Mouse (Mus musculus) kidney, embryonic 14.5 days (tissue): ENCODE results near the gene Nes. TPM values are rescaled to one million over a fixed set of nuclear protein-coding genes. Genes with fewer than 3 reads are reported as not detected.

Experiments
- ATAC-seq: fragments of 200-750 bp; cut with Nextera tagmentation; 2 replicates; pipeline ENCODE4 v1.8.0; 2017; ENCODE audit warnings: moderate number of reproducible peaks, mild to moderate bottlenecking, moderate TSS enrichment, moderate library complexity; ENCODE audit not compliant: low FRiP score, low TSS enrichment
- H3K27ac ChIP-seq: fragments of 300-500 bp; sonication (generic); 2 replicates; pipeline ENCODE4 v1.5.1; 2014; ENCODE audit warnings: low read depth, mild to moderate bottlenecking, low read length, moderate library complexity, mixed read lengths
- H3K27me3 ChIP-seq: fragments of 300-500 bp; sonication (generic); 2 replicates; pipeline ENCODE4 v1.6.1; 2014; ENCODE audit warnings: mild to moderate bottlenecking, low read length; ENCODE audit not compliant: control insufficient read depth, insufficient read depth
- H3K36me3 ChIP-seq: fragments of 300-500 bp; sonication (generic); 2 replicates; pipeline ENCODE4 v1.6.1; 2014; ENCODE audit warnings: low read length, mixed read lengths; ENCODE audit not compliant: control insufficient read depth, insufficient read depth
- H3K4me1 ChIP-seq: fragments of 300-500 bp; sonication (generic); 2 replicates; pipeline ENCODE4 v1.6.1; 2014; ENCODE audit warnings: low read length, mixed read lengths; ENCODE audit not compliant: control insufficient read depth, insufficient read depth
- H3K4me2 ChIP-seq: fragments of 300-500 bp; sonication (generic); replicated peaks from 2 replicates; pipeline ENCODE4 v1.6.1; 2014; ENCODE audit warnings: low read depth, mild to moderate bottlenecking, low read length
- H3K4me3 ChIP-seq: fragments of 300-500 bp; sonication (generic); 2 replicates; pipeline ENCODE4 v1.5.1; 2014; ENCODE audit warnings: mild to moderate bottlenecking, low read length
- H3K9ac ChIP-seq: fragments of 300-500 bp; sonication (generic); 2 replicates; pipeline ENCODE4 v1.6.1; 2014; ENCODE audit warnings: low read depth, mild to moderate bottlenecking, low read length, moderate library complexity
- H3K9me3 ChIP-seq: fragments of 300-500 bp; sonication (generic); 2 replicates; pipeline ENCODE4 v1.6.1; 2016; ENCODE audit warnings: low read length; ENCODE audit not compliant: control insufficient read depth
- WGBS: fragments of 180-500 bp; shearing (Covaris S2); extraction: QIAGEN DNeasy Blood & Tissue Kit; methylation state at CpG from one replicate; pipeline ENCODE4 v1.1.7; 2014; 5-methylcytosine and 5-hydroxymethylcytosine counted together
- polyA plus RNA-seq: library from polyadenylated mRNA; unstranded; fragments of >200 nt; fragmentation: Nextera tagmentation; extraction: Ambion mirVana; gene quantifications from 2 replicates; pipeline ENCODE4 v1.2.1, GENCODE M21; 2014

The Nes gene
- polyA plus RNA-seq, 1 experiment from 2014 or later = 26.1 TPM

DNA sequence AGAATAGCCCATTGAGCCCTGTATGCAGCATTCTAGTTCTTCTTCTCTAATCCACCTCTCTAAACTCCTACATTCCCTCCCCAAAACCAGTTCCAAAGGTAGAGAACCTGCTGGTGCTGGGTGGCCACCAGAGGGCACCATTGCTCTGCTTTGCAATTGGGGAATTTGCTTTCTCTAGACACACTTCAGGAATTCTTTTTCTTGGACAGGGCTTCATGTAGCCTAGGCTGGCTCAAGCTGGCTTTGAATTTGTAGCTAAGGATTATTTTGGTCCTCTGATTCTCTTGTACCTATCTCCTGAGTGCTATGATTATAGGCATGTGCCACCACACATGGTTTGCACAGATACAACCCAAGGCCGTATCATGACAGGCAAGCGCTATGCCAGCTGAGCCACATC is 35.1 kb upstream of the Nes start:
- H3K9ac ChIP-seq = no peak overlapping the region
- no peak overlapping the region for H3K27ac ChIP-seq
- 96% methylated on average over 2 of the region's 2 CpGs for WGBS
- peak; percentile 77 for ATAC-seq
- H3K27me3 ChIP-seq = no peaks in the 10 kb centered on the region
- no peaks in the 10 kb centered on the region for H3K9me3 ChIP-seq
- no peak overlapping the region for H3K4me2 ChIP-seq
- 0 out of 2 replicates have a peak, but pooled peaks cover 10% of the 10 kb centered on the region for H3K4me1 ChIP-seq
- peaks cover 76% of the 10 kb centered on the region for H3K36me3 ChIP-seq
- H3K4me3 ChIP-seq = no peak overlapping the region

DNA sequence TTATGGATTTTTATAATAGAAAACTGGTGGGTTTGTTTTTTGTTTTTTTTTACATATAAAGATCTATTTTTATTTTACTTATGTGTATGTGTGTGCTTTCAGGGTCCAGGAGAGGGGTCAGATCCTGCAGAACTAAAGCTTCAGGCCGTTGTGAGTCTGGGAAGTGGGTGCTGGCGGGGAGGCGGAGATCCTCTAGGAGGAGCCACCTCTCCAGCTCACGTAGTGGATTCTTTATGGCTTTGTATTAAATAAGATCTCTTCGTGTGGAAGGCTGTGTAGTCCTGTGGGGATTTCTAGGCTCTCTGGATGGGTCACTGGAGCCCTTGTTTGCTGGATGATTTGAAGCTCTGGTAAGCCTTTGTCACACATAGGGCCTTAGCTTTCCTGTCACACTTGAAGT is 30.3 kb upstream of the Nes start:
- no peak for ATAC-seq
- Histone ChIP-seq H3K27me3 (no peaks in the 10 kb centered on the region), H3K4me3 (no peak overlapping the region), H3K36me3 (peaks cover 63% of the 10 kb centered on the region), H3K4me2 (no peak overlapping the region), H3K9me3 (no peaks in the 10 kb centered on the region), H3K4me1 (0 out of 2 replicates have a peak, but pooled peaks cover 8% of the 10 kb centered on the region), H3K27ac (no peak overlapping the region), H3K9ac (no peak overlapping the region)
- 65% methylated on average over 5 of the region's 5 CpGs for WGBS

- Histone ChIP-seq H3K4me2 (no peak overlapping the region), H3K9ac (no peak overlapping the region), H3K9me3 (no peaks in the 10 kb centered on the region), H3K4me1 (peaks cover 20% of the 10 kb centered on the region), H3K27ac (no peak overlapping the region), H3K27me3 (no peaks in the 10 kb centered on the region), H3K4me3 (no peak overlapping the region), H3K36me3 (peaks cover 50% of the 10 kb centered on the region)
- WGBS = 95% methylated on average over 2 of the region's 2 CpGs
- no peak for ATAC-seq
These were observed 28.4 kb upstream of the Nes start for GRCm38 (mm10) chr3:87942471-87942870.

- Histone ChIP-seq H3K27me3 (no peaks in the 10 kb centered on the region), H3K27ac (no peak overlapping the region), H3K4me3 (no peak overlapping the region), H3K4me2 (no peak overlapping the region), H3K9me3 (no peaks in the 10 kb centered on the region), H3K9ac (no peak overlapping the region), H3K36me3 (peaks cover 40% of the 10 kb centered on the region), H3K4me1 (peaks cover 31% of the 10 kb centered on the region)
- ATAC-seq = no peak
- 66% methylated on average over 7 of the region's 7 CpGs for WGBS
These were observed 27.3 kb upstream of the Nes start for GRCm38 (mm10) chr3:87943586-87943985.

- no peaks in the 10 kb centered on the region for H3K27me3 ChIP-seq
- 0 out of 2 replicates have a peak, but pooled peaks have one; percentile 28 for ATAC-seq
- no peak overlapping the region for H3K4me2 ChIP-seq
- H3K4me3 ChIP-seq = no peak overlapping the region
- 16% methylated on average over 4 of the region's 4 CpGs for WGBS
- H3K36me3 ChIP-seq = peaks cover 25% of the 10 kb centered on the region
- H3K9me3 ChIP-seq = no peaks in the 10 kb centered on the region
- H3K4me1 ChIP-seq = peaks cover 45% of the 10 kb centered on the region
- H3K9ac ChIP-seq = no peak overlapping the region
- H3K27ac ChIP-seq = no peak overlapping the region; the same call in 1 of the 2 replicates
These were observed 25.9 kb upstream of the Nes start for GRCm38 (mm10) chr3:87944838-87945600.

DNA sequence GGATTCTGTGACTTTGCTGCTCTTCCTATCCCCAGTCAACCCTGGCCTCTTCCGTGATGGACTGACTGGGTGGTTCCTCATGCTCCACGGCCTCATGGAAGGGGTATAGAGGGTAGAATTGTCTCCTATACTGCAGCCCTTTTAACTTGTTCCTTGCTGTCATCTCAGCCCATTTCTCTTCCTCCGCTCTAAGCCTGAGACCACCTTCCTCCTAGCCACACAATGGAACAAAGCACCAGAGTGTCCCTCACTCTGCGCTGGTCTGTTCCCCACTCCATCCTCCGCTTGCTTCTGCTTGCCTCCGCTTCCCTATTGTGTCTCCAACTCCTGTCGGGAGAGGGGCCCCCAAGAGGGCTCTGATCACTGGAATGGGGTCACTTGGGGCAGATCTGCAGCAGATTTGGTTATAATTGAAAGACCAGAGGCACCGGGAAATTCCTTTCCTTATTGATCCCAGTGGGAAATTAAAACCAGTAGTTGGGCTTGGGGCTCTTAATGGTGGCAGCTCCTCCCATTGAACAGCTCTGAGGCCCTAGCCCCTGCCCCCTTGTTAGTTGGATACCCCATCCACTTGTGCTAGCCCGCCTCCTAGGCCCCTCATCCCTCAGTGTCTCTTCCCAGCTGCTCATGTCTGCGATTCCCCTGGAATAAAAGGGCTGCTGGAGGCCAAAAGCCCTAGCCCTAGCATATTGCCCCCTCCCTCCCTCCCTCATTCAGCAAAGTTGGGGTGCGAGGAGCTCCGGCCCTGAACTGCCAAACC is 24.9 kb upstream of the Nes start:
- Histone ChIP-seq H3K4me1 (peaks cover 48% of the 10 kb centered on the region), H3K9ac (no peak overlapping the region), H3K27me3 (no peaks in the 10 kb centered on the region), H3K4me3 (no peak overlapping the region), H3K9me3 (no peaks in the 10 kb centered on the region), H3K27ac (peak overlapping the region; percentile 77; the same call in 1 of the 2 replicates), H3K4me2 (no peak overlapping the region), H3K36me3 (peaks cover 19% of the 10 kb centered on the region)
- 31% methylated on average over 12 of the region's 12 CpGs for WGBS
- ATAC-seq = no peak

GRCm38 (mm10) chr3:87946541-87946860 is 24.4 kb upstream of the Nes start:
- Histone ChIP-seq H3K27me3 (no peaks in the 10 kb centered on the region), H3K4me1 (peaks cover 52% of the 10 kb centered on the region), H3K9ac (peak overlapping the region; percentile 50; the same call in 1 of the 2 replicates), H3K27ac (peak overlapping the region; percentile 77; the same call in 1 of the 2 replicates), H3K4me3 (no peak overlapping the region), H3K9me3 (no peaks in the 10 kb centered on the region), H3K4me2 (no peak overlapping the region; the same call in 1 of the 2 replicates), H3K36me3 (peaks cover 14% of the 10 kb centered on the region)
- WGBS = 17% methylated on average over 1 of the region's 1 CpGs
- ATAC-seq = no peak; the same call in 1 of the 2 replicates

DNA sequence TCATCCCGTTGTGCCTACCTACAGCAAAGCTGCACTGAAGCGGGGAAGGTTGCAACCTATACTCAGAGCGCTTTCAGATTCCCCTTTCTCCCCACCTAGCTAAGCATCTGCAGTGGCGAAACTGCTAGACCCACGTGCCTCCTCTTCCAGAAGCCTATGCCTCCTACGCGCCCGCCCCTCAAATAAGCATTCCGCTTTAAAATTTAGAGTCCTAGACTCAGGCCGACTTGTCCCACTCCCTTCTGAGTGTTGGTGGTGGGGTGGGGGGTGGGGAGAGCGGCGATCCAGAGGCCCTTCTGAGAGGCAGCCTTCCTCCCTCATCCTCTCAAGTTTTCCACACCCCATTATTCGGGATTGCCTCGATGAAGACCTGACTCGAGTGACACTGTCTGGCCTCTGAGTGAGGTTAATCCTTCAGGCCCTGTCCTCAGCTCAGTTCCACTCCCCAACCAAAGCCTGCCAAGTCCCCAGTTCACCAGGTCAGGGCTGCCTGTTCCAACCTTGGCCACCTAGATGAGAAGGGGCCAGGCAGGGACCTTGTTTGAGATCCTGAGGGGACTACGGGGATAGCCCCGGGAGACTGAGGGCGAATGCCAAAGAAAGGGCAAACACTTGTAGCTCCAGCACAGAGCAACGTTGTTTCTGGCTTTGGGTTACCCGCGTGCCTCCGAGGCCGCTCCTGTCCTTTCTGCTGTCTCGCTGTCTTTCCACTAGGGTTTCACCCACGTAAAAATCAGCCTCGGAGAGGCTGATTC is 23.6 kb upstream of the Nes start:
- Histone ChIP-seq H3K36me3 (peaks cover 6% of the 10 kb centered on the region), H3K4me2 (peak overlapping the region; percentile 72), H3K9ac (peak overlapping the region; percentile 50; the same call in 1 of the 2 replicates), H3K4me1 (peaks cover 59% of the 10 kb centered on the region), H3K9me3 (no peaks in the 10 kb centered on the region), H3K27ac (peak overlapping the region; percentile 77), H3K27me3 (no peaks in the 10 kb centered on the region), H3K4me3 (peak overlapping the region; percentile 46)
- WGBS = 2% methylated on average over 26 of the region's 26 CpGs
- peak; percentile 30 for ATAC-seq
